Mouse (Mus musculus) frontal cortex, adult (tissue): ENCODE results near the gene Phf2.

Experiments
- ATAC-seq: cut with Nextera tagmentation; 2 replicates; pipeline ENCODE4 v1.9.2; 2017; ENCODE audit warnings: mild to moderate bottlenecking, moderate library complexity, mixed read lengths; ENCODE audit not compliant: low TSS enrichment

Phf2 gene

DNA sequence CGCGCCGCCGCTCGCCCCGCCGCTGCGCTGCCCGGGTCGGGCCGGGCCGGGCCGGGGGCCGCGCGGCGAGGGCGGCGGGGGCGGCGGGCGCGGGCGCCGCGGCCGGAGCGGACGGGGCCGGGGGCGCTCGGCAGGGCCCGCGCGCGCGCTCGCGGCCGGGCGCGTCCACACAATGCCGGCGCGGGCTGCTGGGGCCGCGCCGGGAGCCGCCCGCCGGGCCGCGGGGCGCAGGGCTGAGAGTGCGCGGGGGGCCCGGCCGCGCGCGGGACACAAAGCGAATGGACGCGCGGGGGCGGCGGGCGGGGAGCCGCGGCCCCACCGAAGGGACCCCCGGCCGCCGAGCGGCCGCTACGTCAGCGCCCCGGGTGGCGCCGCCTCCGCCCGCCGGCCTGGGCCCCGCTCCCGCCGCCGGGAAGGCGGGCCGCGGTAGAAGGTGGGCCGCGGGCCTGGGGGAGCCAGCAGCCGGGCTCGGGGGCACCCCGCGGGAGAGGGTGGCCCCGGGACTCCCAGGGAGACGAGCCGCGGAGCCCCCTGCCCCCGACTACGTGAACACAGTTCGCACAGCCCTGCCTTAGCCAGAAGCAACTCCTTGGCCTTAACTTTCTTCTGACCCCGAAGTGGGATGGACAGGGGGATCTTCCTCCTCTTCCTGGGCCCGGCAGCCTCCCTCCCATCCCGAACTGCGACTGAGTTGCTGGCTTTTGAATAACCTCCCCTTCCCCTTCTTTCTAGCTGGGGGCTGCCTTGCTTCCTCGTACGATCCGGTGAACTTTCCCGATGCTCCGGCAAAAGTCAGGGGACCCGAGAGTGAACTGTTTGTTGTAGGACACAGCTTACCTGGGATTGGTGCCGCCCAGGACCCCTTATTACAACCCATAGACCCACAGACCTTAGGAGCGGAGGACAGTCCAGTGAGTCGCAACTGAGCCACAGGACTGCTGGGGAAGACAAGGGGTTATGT is at the start of gene Phf2:
Gene Phf2, minus strand, starts transcription at position 349 of the 961 bp plus-strand sequence.
- ATAC-seq, result peak; percentile 36

DNA sequence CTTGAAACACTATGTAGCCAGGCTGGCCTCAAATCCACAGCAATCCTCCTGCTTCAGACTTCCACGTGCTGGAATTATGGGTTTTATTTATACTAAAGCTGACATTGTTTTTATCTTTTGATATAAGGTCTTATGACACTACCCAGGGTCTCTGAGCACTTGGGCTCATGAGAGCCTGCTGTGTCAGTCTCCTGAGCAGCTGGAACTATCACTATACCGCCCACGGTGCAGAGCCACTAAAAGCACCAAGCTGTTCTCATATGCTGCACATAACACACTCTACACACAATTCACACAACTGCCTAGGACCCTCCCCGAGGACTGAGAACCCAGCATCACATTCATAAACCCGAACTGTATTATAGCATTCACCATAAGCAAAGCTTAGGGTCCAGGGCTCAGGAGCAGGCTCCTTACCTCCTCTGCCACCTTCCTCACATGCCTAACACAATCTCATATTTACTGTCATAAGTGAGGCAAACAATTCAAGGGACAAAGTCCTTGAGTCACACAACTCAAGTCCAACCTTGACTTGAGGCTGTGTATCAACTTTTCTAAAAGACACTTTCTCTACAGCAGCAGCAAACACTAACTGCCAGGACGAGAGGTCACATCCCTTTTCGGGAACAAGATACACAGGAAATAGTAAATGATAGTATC is 49.0 kb upstream of the Phf2 start:
- ATAC-seq, result peak; percentile 62; the same call in 1 of the 2 replicates

DNA sequence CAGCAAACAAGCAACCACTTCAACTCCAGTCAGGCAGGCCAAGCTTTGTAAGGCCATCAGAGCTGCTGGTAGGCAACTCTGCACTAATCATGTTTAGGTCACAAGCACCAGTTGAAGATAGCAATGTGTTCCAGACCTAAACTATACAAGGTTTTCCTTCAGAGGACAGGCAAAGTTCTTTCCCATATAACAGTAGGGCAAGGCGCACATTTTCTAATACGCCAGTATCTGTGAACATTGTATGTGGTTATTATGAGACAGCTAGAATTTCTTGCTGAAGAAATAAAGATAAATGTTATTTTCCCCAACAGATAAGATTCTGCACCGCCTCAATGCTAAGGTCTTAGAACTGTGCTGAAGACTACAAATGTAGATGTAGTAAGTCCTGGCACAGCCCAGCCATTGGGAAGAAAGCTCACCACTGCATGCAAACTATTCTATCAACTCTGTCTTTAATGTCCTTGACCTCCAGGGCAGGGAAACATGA is 46.2 kb upstream of the Phf2 start:
- no peak for ATAC-seq

DNA sequence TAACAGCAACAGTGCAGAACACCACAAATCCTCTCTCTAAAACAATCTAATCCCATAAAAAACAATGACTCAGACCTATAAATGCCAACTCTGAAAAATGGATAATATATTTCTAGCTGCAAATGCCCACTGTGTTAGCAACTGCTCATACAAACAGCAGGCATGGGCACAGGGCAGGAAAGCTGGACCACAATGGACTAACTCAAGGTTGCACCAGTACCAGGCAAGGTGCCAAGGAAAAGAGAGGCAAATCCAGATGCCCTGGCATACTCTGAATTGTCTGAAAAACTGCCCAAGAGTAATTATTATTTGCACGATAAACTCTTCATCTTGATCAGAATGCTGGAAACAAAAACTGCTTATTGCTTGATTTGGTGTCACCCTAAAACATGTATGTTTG is 42.8 kb upstream of the Phf2 start:
- ATAC-seq, result peak; percentile 27

DNA sequence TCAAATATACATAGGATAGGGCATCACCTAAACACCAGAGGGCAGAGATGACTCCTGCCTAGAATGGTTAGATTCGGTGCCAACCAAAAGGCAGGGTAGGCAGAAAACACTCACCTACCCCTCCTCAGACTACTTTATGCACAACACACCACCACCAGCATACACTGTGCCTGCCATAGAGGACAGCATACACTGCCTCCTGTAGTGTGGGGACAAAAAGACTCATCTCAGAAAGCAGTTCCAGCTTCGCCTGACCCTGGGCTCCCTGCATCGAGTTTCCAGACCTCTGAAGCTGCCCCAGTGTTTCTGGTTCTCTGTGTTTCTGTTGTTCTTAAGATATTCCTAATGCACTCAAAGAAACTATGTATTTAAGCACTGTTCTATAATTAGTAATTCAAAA is 42.2 kb upstream of the Phf2 start:
- no peak for ATAC-seq

DNA sequence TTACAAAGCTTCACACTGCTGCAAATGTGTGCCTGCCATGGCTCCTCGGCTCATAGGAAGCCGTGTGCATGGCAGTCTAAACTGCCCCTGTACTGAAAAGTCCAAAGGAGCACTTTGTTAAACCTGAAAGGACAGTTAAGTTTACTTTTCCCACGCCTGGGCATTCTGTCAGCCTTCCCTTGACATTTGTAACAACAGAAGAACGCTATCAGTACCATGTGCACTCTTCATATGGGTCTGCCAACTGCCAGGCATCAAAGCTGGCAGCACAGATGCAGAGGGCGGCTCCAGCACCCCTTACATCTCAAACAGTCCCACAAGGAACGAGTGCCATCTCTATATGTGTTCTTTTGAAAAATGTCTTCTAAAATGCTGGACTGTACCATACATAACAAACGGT is 40.5 kb upstream of the Phf2 start:
- ATAC-seq, result no peak

DNA sequence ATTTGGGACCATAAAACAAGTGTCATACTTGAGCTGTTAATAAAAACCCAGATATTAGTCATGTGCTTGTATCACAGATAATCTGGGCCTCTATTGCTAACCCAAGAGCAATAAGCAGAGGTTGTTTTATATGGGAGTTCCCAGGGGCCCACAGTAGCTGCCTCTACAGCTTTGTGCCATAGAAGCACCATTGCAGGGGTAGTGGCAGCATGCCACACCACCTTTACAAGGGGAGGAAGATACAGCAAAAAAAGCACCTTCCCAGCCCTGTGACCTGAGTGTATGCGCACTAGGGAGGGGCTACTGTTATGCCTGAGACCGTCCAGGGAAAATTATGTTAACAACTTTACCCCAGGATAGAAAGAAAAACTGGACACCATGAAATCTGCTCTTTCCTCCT is 34.5 kb upstream of the Phf2 start:
- no peak for ATAC-seq

DNA sequence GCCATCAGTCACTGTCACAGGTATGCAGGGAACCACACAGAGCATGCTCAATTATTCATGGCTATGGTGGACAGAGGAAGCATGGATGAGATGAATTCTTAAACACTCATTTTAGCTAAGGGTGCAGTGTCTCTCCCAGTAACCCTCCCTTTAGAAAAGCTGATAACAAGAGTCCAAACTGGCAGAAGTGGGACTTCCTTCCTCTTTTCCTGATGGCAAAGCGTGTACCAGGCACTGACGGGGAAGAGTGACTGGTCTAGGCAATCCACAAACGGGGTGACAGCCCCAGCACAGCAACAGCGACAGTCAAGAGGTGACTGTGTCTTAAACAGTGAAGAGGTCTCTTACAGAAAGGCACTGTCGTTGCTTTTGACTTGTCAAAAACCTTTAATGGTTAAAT is 24.5 kb upstream of the Phf2 start:
- ATAC-seq, result no peak

DNA sequence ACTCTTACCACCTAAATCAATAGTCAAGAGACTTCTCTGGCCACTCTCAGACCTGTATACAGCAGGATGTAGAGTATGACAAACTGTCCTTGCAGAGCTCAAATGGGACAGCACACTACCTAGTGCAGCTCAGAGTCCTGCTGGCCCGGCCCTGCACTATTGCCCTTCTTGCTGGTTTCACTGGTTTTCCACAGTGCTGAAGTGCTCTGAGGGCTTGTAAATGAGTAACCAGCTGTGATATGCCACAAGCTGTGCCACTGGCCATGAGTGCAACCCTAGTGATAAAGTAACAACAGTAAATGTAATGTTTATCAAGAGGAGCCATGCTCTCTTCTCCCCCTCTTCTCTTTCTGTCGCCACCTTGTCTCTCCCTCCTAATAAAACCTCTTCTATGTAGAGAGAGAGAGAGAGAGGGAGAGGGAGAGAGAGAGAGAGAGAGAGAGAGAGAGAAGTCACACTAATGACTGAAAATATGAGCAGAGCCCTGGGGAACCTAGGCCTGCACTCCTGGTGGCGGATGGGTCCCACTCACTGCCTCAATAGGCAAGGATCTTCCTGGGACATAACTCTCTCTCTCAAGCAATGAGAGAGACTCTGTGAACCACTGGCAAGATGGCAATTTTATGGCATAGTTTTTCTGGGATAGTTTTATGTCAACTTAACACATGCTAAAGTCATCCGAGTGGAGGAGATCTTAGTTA is 19.5 kb upstream of the Phf2 start:
- no peak for ATAC-seq

DNA sequence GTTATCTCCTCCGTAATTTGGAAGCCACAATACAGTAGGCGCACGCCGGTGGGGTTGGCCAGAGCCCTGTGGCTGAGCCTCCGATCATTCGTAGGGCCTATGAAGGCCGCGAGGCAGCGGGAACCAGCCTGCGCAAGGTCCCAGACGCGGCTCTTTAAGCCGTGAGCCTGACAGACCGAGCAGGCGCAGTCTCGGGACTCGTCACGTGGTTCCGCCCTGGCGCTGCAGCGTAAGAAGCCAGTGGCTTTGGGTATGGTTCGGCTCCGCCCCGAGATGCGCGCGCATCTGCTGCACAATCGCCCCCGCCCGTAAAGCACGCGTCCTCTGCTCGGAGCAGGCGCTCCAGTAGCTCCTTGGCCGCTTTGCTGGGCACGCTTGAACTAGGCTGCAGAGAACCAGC is 7.6 kb upstream of the Phf2 start:
- ATAC-seq, result peak; percentile 96

DNA sequence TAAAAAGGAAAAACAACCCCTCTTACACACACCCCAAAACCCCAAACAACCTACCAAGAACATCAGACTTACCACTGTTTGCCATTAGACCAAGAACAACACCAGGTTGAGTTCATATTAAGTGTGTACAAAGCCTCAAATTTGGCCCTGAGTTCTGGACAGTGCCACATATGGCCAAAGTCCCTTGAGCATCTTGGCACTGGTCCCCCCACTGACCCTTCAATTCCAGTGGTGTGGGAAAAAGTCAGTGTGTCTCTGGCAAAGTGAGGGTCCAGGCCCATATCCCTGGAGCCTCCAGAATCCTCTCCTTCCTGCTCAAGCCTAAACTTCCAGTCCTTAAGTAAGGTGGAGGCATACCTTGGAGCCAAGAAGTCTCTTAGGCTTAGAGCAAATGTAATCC is 6.9 kb upstream of the Phf2 start:
- peak; percentile 1; the same call in 1 of the 2 replicates for ATAC-seq

DNA sequence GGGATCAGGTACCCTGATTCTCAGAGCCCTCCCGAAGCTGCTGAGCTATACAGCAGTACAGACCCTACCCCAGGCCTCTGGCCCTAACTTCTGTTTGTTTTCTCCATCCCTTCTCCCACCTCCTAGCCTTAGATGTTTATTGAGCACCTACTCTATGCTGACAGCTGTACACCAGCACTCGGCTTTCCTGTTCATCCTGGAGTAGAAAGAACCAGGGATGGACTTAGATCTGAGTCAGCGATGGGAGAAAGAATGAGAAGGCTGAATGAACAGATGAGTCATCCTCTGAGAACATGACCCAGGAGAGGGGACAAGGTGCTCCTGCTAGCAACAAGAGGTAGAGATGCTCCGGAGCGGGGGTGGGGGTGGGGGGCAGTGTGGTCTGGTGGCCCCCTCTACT is 1.8 kb upstream of the Phf2 start:
- no peak for ATAC-seq

DNA sequence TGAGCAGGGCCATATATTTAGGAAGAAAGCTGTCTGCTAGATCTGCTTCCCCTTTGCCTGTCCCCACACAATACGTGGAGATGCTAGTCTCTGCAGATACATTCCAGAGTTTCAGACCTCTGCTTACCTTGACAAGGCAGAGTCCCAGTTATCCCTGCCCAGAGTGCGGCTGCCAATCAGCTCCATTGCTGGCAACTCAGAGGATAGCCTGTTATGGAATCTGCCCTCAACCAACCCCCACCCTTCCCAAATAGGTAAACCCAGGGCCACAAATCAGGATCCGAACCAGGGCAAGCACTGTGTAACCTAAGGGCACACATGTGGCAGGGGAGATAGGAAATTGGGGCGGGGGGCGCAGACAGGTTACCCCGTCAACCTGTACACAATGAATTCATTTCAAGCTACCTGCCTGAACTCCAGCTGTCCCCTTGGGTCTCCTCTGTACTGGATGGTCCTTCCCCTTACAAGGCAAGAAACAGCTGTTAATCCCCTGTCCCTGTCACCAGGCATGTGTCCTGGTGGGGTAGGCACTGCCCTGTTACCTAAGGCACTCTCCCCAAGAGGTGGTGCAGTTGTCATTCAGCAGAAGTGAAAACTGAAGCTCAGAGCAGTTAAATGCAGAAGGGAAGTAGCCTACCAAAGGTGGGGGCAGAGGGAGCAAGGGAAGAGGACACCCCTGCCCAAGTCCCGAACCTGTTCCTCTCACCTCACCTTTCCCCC is 1.1 kb upstream of the Phf2 start:
- no peak for ATAC-seq

DNA sequence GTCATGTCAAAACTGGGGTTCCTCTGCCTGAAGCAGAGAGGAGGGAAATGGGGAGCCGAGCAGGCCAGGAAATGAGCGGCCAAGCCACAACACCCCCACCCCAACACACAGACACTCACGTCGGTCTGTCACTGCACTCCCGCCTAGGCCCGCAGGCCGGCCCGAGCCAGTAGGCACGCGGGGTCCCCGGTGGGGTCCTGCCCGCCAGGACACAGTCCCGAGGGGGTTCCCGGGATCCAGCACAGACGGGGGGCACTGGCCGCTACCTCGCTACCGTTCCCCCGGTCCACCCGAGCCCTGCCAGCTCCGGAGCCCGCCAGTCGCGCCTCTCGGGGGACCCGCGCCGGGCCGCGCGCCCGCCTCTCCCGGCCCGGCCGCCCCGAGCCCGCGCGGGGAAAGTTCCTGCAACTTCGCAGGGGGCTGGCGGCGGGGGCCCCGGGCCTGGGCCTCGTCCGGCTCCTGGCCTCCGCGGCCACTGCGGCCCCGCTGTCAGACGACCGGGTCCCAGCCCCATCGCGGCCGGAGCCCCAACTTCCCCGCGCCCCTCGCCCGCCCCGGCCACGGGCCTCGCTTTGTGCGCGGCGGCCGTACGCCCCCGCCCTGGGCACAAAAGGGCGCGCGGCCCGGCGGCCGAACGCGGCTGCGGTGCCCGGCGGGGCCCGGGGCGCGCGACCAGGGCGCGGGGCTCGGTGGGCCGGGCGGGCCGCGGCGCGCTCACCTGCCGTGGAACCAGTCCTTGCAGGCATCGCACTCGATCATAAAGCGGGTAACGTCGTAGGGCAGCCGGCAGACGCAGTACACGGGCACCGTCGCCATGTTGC is 759 bp downstream of the Phf2 start:
- ATAC-seq, result peak; percentile 8; the same call in 1 of the 2 replicates

DNA sequence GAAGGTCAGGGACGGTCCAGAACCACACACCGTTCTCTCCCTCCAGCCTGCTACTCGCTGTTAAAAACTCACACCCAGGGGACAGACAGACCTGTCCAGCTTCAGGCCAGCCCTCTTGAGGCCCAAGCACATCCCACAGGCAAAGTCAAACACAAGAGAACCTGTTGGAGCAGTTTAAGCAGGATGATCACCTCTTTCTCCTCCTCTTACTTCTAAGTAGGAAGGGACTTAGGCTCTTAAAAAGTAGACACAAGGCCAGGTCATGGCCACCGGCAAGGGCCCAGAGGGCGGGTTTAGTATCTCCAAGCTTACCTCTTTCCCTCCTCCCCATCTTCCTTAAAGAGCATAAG is 1.3 kb downstream of the Phf2 start:
- ATAC-seq, result no peak

DNA sequence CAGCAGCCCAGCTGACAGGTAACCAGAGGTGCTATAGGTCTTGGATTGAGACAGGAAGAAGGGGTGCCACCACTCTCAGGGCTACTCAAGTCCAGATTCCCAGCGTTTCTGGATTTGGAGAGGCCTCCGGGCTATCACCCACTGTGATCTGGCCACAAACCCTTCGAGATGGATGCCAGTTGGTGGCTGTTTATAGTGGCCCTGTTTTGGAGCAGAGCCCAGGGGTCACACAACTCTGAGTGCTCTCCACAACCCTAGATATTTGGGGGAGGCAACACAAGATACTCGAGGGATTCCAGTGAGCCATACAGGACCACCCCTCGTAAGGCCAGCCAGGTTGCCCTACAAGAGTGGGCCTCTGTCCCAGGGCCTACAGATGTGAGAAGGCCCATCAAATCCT is 1.8 kb downstream of the Phf2 start:
- no peak for ATAC-seq

DNA sequence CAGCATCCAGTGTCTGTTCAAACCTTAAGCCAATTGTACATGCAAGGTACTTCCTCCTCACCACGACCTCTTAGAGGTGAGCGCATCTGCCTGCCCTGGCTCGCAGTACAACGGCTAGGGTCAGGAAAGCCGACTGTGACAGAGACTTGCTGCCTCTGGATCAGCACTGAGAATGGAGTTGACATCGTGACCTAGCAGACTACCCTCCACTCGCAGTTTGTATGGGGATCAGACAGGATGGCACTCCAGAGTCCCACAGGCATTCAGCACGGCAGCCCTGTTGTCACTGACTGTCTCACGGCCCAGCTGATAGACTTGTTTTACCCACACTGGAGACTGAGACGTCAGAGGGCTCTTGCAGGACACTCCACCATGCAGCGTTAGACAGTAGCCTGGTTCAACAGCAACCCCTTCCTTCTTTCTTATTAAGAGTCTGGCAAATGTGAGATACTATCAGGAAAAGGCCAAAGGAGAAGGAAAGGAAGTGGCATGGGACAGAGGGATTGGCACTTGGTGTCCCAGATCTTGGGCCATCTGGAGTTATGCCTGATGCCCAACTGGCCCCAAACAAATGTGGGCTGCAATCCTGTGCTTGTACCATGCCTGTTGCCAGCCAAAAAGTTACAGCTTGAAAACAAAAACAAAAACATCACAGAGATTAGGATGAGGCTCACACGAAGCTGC is 6.1 kb downstream of the Phf2 start:
- ATAC-seq, result no peak

DNA sequence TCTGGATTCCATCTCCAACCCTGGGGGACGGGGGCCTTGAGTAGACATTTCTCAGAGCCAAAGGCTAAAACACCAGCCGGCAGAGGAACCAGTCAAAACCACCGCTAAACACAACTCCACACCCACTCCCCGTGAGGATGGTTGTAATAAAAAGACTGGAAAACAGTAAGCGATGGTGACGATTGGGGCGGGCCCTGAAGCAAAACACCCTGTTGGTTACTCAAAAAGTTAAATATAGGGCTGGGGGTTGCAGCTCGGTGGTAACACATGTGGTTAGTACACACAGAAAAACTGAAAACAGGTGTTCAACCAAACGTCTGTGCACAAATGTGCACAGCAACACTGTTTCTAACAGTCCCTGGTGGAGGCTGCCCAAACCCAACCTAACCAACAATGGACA is 7.4 kb downstream of the Phf2 start:
- ATAC-seq, result no peak

DNA sequence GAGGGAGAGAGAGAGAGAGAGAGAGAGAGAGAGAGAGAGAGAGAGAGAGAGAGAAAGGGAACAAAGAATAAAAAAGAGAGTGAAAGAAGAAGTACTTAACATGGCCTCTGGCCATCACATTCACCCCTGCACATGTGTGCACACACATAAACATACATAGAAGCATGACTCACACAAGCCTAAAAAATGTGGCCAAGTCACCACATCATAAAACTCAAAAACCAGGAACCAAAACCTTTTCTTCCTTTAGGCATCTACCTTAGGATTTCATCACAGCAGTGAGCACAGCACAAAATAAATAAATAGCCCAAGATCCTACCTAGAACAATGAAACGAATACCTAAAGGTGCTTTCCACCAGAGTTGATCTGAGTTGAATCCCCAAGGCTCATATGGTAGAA is 9.0 kb downstream of the Phf2 start:
- no peak for ATAC-seq

DNA sequence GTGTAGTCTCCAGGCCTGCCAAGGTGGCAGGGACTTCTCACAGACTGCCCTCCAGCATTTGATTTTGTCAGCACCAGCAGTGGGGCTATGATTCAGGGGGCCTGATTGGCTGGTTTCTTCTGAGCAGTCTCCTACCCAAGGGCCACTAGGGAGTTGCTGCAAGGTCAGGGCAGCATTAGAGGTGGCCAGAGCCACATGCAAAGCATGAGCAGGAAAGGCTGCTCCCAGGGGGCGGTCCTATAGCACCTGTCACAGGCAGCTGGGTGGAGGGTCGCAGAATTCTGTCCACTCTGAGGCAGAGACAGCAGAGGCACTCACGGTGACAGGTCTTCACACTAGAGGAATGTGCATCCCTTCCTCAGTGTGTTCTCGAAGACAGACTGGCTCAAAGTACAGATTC is 12.1 kb downstream of the Phf2 start:
- no peak for ATAC-seq
